Mouse (Mus musculus) embryonic facial prominence, embryonic 12.5 days (tissue): ENCODE measurements at regions not wholly inside any gene's neighbourhood (a gene's known extent, or its start where the extent isn't known, plus 50 kb on each side); places are given as distances from the start of the nearest gene placed in this dataset.

Experiments
- ATAC-seq: fragments of 200-750 bp; cut with Nextera tagmentation; 2 replicates; pipeline ENCODE4 v1.8.0; 2017; ENCODE audit not compliant: insufficient number of reproducible peaks, insufficient read depth, low FRiP score, low TSS enrichment
- H3K27ac ChIP-seq: fragments of 300-500 bp; sonication (generic); 2 replicates; pipeline ENCODE4 v1.5.1; 2016; ENCODE audit warnings: mild to moderate bottlenecking
- H3K27me3 ChIP-seq: fragments of 300-500 bp; sonication (generic); 2 replicates; pipeline ENCODE4 v1.6.1; 2016; ENCODE audit warnings: mild to moderate bottlenecking, moderate library complexity
- H3K36me3 ChIP-seq: fragments of 300-500 bp; sonication (generic); 2 replicates; pipeline ENCODE4 v1.6.1; 2016; ENCODE audit warnings: mild to moderate bottlenecking
- H3K4me1 ChIP-seq: fragments of 300-500 bp; sonication (generic); 2 replicates; pipeline ENCODE4 v1.6.1; 2016
- H3K4me2 ChIP-seq: fragments of 300-500 bp; sonication (generic); replicated peaks from 2 replicates; pipeline ENCODE4 v1.6.1; 2016; ENCODE audit warnings: mild to moderate bottlenecking, moderate library complexity
- H3K4me3 ChIP-seq: fragments of 300-500 bp; sonication (generic); 2 replicates; pipeline ENCODE4 v1.5.1; 2016; ENCODE audit warnings: mild to moderate bottlenecking
- H3K9ac ChIP-seq: fragments of 300-500 bp; sonication (generic); 2 replicates; pipeline ENCODE4 v1.6.1; 2016; ENCODE audit warnings: mild to moderate bottlenecking, moderate library complexity
- H3K9me3 ChIP-seq: fragments of 300-500 bp; sonication (generic); 2 replicates; pipeline ENCODE4 v1.6.1; 2016; ENCODE audit warnings: mild to moderate bottlenecking, moderate library complexity
- WGBS: fragments of 180-500 bp; shearing (Covaris S2); methylation state at CpG from one replicate; pipeline ENCODE4 v1.1.7; 2016; 5-methylcytosine and 5-hydroxymethylcytosine counted together

DNA sequence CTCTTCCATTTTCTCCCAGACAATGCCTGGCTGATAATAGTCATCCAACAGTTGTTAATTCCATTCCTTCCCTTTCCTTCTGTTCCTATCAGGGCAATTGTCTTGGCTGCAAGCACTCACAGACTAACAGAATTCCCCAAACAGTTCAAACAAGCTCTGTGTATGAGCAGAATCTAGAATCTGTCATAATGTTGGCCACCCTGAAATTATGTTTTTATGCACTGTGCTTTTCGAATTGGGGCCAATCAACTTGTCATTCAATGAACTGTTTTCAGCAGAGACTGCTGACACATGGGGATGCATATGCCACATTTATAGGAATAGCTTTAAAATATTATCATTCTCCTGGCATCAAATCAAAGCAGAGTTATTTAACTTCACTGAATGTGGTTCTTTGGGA lies 235.8 kb upstream of the Tmtc4 start:
- no peaks in the 10 kb centered on the region for H3K9me3 ChIP-seq
- H3K27me3 ChIP-seq, result no peaks in the 10 kb centered on the region
- no peaks in the 10 kb centered on the region for H3K4me1 ChIP-seq
- no peak overlapping the region for H3K4me3 ChIP-seq
- H3K36me3 ChIP-seq, result no peaks in the 10 kb centered on the region
- no peak overlapping the region for H3K9ac ChIP-seq
- H3K4me2 ChIP-seq, result no peak overlapping the region
- no peak for ATAC-seq
- 68% methylated on average over 1 of the region's 1 CpGs for WGBS
- no peak overlapping the region for H3K27ac ChIP-seq

DNA sequence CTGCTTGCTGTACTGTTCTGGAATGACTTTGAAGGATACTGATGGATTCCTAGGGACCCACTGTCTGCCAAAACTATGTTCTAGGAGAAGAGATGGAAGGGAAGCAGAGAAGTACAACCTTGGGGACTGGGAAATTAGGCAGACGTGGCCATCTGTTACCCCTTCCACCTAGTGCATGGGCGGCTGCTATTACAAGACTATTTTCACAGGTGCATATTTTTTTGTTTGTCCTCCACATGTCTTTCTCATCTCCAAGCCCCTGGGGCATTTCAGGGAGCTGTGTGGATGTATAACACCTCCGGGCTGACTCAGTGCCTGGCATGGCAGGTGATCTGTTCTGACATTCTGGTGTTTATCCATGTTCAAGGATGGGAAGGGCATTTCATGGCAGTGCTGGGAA lies 226.4 kb upstream of the Tmtc4 start:
- Histone ChIP-seq H3K36me3 (no peaks in the 10 kb centered on the region), H3K27me3 (no peaks in the 10 kb centered on the region), H3K4me2 (no peak overlapping the region), H3K9ac (no peak overlapping the region), H3K27ac (no peak overlapping the region), H3K9me3 (no peaks in the 10 kb centered on the region), H3K4me1 (no peaks in the 10 kb centered on the region), H3K4me3 (no peak overlapping the region)
- no peak for ATAC-seq
- WGBS, result 69% methylated on average over 3 of the region's 3 CpGs

DNA sequence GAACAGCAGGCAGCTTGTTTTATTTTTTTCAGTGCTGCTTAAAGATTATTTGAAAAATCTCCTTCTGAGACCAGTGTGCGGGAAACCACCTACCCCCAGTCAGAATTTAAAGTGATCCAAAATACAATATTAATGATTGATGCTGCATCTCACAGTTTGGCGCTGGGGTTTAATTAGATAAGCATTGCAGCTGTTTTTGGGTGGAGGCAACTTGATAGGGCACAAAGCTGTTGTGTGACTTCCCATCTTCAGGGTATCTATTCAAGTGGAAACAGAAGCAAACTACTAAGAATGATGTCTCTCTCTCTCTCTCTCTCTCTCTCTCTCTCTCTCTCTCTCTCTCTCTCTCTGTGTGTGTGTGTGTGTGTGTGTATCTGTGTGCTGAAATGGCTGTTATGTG lies 219.0 kb upstream of the Tmtc4 start:
- Histone ChIP-seq H3K9me3 (no peaks in the 10 kb centered on the region), H3K27me3 (no peaks in the 10 kb centered on the region), H3K4me1 (no peaks in the 10 kb centered on the region), H3K27ac (no peak overlapping the region), H3K9ac (no peak overlapping the region), H3K4me3 (no peak overlapping the region), H3K4me2 (no peak overlapping the region), H3K36me3 (no peaks in the 10 kb centered on the region)
- no peak for ATAC-seq
- WGBS, result 77% methylated on average over 2 of the region's 2 CpGs

DNA sequence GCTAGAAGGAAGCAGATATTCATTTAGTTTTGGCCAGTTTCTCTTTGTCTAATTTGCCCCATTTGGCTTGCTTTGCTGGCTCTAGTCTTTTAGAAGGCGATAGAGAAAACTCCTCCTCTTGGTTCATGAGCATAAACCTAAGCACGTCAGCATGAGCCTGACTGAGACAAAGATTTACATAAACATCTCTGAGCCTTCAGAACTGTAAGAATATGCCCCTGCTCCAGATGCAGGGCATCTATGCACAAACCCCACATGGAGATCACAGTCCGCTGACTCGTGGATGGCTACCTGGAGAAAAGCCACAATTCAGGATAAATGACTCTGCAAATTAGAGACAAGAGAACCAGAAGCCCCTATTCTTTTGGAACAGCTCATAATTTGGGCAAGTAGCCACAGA lies 218.5 kb upstream of the Tmtc4 start:
- Histone ChIP-seq H3K4me1 (no peaks in the 10 kb centered on the region), H3K4me2 (no peak overlapping the region), H3K9ac (no peak overlapping the region), H3K4me3 (no peak overlapping the region), H3K36me3 (no peaks in the 10 kb centered on the region), H3K27me3 (no peaks in the 10 kb centered on the region), H3K9me3 (no peaks in the 10 kb centered on the region), H3K27ac (no peak overlapping the region)
- no peak for ATAC-seq
- WGBS, result 78% methylated on average over 4 of the region's 4 CpGs

DNA sequence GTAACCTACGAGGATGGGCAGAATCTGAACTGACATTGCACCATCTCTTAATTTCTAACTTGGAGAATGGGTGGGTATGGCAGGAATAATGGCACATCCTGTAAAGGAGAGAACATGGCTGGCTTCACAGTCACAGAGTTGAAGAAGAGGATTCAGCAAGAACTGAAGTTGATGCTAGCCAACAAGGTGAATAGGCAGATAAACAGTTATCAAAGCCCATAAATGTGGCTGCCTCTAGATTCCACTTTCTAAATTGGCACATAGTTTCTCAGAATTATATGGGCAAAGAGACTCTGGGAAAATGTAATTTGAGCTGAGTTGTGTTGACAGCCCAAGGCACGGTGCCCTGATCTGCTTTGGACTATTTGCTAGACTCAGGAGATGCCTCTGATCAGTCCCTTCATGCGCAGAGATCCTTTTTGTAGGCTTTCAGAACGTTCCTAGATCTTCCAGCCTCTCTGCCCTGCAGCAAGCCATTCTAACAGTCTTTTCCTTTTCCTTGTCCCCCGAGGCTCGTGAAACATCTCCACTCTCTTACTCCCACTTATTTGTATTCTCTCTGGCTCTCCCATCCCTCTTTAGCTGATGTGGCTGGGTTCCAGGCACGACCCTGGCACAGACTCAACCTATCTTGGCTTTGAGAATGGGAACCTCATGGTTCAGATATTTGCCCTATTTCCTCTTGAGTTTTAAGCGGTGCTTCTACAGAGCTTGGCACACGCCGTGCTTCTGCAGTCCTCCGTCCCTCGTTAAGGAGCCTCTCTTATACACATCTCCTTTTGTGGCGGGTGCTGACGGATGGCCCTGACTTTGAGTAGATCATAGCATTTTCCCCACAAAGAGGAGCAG lies 217.8 kb upstream of the Tmtc4 start:
- Histone ChIP-seq H3K27ac (no peak overlapping the region), H3K4me1 (no peaks in the 10 kb centered on the region), H3K9ac (no peak overlapping the region), H3K9me3 (no peaks in the 10 kb centered on the region), H3K4me2 (no peak overlapping the region), H3K36me3 (no peaks in the 10 kb centered on the region), H3K4me3 (no peak overlapping the region), H3K27me3 (no peaks in the 10 kb centered on the region)
- ATAC-seq, result no peak
- WGBS, result 61% methylated on average over 14 of the region's 14 CpGs

DNA sequence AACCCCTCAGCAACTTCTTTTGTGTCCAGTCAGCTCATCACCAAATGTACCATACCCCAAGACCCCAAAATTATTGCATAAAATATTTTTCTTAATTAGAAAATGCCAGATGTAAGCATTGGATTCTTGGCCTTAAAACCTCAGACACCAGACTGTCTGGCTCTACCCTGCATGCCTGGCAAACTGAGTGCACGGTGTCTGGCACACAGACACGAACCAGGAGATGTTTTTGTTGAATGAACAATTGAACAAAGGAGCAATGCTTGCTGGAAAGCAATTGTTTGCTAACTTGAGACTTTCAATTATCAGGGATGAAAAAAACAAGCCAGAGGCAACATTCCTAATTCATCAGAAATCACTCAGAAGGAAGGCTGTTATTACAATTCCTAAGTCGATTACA lies 215.3 kb upstream of the Tmtc4 start:
- Histone ChIP-seq H3K27me3 (no peaks in the 10 kb centered on the region), H3K4me1 (no peaks in the 10 kb centered on the region), H3K36me3 (no peaks in the 10 kb centered on the region), H3K27ac (no peak overlapping the region), H3K9me3 (no peaks in the 10 kb centered on the region), H3K9ac (no peak overlapping the region), H3K4me3 (no peak overlapping the region), H3K4me2 (no peak overlapping the region)
- no peak for ATAC-seq
- 54% methylated on average over 3 of the region's 3 CpGs for WGBS

DNA sequence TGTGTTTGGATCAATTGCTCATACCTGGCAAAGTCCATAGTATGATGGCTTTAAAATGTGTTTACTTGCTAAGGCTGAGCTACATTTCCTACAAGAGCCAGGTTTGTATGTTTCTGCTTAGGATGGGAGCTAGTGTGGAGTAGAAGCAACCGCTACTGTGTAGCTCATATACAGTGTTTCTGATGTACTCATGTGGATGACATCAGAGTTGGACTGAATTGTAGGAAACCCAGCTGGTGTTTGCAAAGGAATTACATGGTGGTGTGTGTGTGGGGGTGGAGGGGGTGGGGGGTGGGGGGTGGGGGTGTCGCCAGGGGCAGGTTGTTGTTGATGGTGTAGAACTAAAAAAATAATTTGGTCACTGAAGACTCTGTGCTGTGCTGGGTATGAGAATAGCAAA lies 208.7 kb upstream of the Tmtc4 start:
- H3K4me2 ChIP-seq, result no peak overlapping the region
- 86% methylated on average over 2 of the region's 2 CpGs for WGBS
- no peaks in the 10 kb centered on the region for H3K27me3 ChIP-seq
- H3K9ac ChIP-seq, result no peak overlapping the region
- H3K4me3 ChIP-seq, result no peak overlapping the region
- ATAC-seq, result no peak
- no peaks in the 10 kb centered on the region for H3K4me1 ChIP-seq
- H3K9me3 ChIP-seq, result no peaks in the 10 kb centered on the region
- H3K27ac ChIP-seq, result no peak overlapping the region
- H3K36me3 ChIP-seq, result no peaks in the 10 kb centered on the region

DNA sequence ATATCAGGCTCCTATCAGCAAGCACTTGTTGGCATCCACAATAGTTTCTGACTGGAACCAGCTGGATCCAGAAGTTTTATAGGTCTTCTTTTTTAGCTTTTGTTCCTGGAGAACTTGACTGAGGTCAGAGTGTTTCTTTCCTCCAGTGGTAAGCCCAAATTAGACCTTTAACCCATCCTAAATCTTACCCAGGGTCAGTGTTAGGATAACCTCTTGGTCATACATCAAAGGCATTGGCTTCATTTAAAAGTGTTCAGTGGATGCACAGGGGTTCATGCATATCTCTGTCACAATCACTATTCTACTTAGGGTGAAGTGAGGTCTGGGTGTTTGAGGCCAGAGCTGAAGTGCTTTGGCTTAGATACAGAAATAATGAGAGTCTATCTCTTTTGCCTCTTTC lies 206.9 kb upstream of the Tmtc4 start:
- ATAC-seq, result no peak
- Histone ChIP-seq H3K9ac (no peak overlapping the region), H3K4me2 (no peak overlapping the region), H3K4me3 (no peak overlapping the region), H3K27me3 (no peaks in the 10 kb centered on the region), H3K27ac (no peak overlapping the region), H3K9me3 (no peaks in the 10 kb centered on the region), H3K4me1 (no peaks in the 10 kb centered on the region), H3K36me3 (no peaks in the 10 kb centered on the region)

DNA sequence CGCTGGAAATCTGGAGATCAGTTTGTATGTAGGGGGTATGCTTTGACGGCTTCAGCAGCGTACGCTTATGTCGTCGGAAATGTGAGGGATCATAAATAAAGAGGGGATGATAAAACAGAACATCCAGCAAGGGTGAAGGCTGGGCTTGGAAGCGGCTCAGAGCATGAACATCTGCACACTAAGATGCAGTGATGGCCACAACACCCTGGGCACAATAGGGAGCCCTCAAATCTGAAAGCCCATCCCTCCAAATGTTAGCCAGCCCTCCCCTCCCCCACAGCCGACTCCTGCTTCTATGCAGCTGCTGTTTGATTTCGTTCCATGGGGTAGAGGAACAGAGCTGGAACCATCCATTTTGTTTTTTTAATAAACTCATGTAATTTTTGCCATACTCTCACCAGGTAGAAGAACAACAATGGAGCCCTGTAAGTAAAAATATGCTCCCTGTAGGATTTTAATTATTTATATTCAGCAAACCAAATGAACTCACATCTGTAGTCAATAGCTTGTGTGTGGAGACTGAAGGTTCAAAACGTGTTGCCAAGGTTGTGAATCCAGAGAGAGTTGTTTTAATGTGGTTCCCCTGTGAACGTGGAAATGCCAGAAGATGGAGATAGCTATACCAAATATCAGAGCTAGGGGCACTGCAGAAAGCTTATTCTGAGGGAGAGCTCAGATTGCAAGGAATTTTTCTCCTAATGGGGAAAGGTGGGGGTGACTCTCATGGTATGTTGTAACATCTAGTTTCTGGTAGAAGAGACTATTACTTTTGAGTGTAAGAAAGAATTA lies 203.6 kb upstream of the Tmtc4 start:
- Histone ChIP-seq H3K9me3 (no peaks in the 10 kb centered on the region), H3K9ac (no peak overlapping the region), H3K4me1 (no peaks in the 10 kb centered on the region), H3K27me3 (no peaks in the 10 kb centered on the region), H3K27ac (no peak overlapping the region), H3K36me3 (no peaks in the 10 kb centered on the region), H3K4me2 (no peak overlapping the region), H3K4me3 (no peak overlapping the region)
- WGBS, result 60% methylated on average over 11 of the region's 11 CpGs
- no peak for ATAC-seq

DNA sequence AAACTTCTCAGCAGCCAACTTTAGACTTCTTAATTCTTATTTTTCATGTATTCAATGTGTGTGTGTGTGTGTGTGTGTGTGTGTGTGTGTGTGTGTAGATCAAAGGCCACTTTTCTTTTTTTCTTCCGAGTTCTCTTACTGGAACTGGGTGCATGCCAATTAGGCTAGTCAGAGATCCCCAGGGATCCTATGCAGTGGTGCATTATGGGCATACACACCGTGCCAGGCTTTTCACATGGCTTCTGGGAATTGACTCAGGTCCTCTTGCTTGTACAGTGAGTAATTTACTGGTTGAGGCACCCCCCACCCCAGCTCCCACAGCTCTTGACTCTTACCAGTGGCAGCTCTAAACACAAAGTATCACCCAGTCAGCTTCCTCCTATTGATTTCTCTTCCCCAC lies 189.3 kb upstream of the Tmtc4 start:
- Histone ChIP-seq H3K36me3 (no peaks in the 10 kb centered on the region), H3K4me1 (no peaks in the 10 kb centered on the region), H3K27ac (no peak overlapping the region), H3K9ac (no peak overlapping the region), H3K27me3 (no peaks in the 10 kb centered on the region), H3K4me2 (no peak overlapping the region), H3K4me3 (no peak overlapping the region), H3K9me3 (no peaks in the 10 kb centered on the region)
- ATAC-seq, result no peak
- WGBS, result 58% methylated on average over 2 of the region's 2 CpGs

DNA sequence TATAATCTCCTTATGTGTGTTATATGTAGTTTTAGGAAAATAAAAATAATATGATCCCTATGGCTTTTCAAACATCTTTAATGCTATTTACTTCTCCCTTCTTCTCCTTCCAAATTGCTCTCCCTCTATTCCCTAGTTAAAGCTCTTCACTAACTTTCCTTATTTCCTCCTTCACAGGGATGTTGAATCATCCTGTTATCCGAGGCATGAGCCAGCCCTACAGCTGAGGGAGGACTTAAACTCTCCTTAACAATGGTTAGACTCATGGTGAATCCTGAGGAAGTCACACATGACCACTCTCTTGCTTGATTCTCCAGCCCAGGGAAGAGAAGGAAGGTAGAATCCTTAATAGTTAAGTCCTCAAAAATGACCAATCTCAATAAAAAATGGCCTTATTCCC lies 188.0 kb upstream of the Tmtc4 start:
- H3K9me3 ChIP-seq, result no peaks in the 10 kb centered on the region
- H3K27me3 ChIP-seq, result no peaks in the 10 kb centered on the region
- H3K36me3 ChIP-seq, result no peaks in the 10 kb centered on the region
- H3K27ac ChIP-seq, result no peak overlapping the region
- no peaks in the 10 kb centered on the region for H3K4me1 ChIP-seq
- H3K4me3 ChIP-seq, result no peak overlapping the region
- no peak overlapping the region for H3K4me2 ChIP-seq
- ATAC-seq, result no peak
- WGBS, result 35% methylated on average over 1 of the region's 1 CpGs
- no peak overlapping the region for H3K9ac ChIP-seq

DNA sequence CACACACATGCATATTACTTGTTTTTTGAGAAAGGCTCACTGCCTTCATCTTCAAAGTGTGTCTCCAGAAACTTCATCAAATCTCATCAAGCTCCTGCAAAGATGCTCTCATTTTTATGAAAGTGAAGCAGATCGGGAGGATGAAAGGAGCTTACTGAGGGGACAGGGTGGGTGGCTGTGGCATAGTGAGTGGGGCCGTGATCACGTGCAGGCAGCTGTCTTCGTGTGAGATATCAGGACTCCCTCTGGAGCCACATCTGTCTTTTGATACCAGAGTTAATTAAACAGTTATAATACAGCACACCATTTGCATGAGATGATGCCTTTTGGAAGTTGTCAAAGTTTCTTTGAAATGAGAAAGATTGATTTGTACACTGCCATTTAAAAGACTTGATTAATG lies 180.0 kb upstream of the Tmtc4 start:
- Histone ChIP-seq H3K27me3 (no peaks in the 10 kb centered on the region), H3K27ac (no peak overlapping the region), H3K36me3 (no peaks in the 10 kb centered on the region), H3K9ac (no peak overlapping the region), H3K4me1 (no peaks in the 10 kb centered on the region), H3K4me2 (no peak overlapping the region), H3K9me3 (no peaks in the 10 kb centered on the region), H3K4me3 (no peak overlapping the region)
- WGBS, result 77% methylated on average over 4 of the region's 4 CpGs
- ATAC-seq, result no peak
